Mouse (Mus musculus) cortical plate, adult 2 months (tissue): Measurements from ENCODE around the gene Gemin6.

Experiments used
- CTCF ChIP-seq: fragments of 200-500 bp; IDR thresholded peaks from 2 replicates; pipeline ENCODE4 v1.5.1; 2011; ENCODE audit warnings: mild to moderate bottlenecking, control low read depth, low read length; ENCODE audit not compliant: insufficient read depth; ENCODE audit errors: extremely low read depth
- POLR2A ChIP-seq: fragments of 200-500 bp; IDR thresholded peaks from 2 replicates; pipeline ENCODE4 v1.6.1; 2011; ENCODE audit warnings: mild to moderate bottlenecking, low read length, control low read depth; ENCODE audit not compliant: insufficient read depth; ENCODE audit errors: extremely low read depth

GRCm38 (mm10) chr17:80254421-80254820 lies 30.2 kb downstream of the Gemin6 start:
- TF ChIP-seq POLR2A (no peak), CTCF (no peak)
